Mouse (Mus musculus): ENCODE results near the gene Eef1akmt3. TPM values are rescaled to one million over a fixed set of nuclear protein-coding genes. Genes with fewer than 3 reads are reported as not detected.

The Eef1akmt3 gene
- total RNA-seq, 2 experiments from 2014 or later: not detected

Other genes with a start within 250 kb of the Eef1akmt3 start
- gene Atp23, start 140.2 kb downstream of the Eef1akmt3 start, total RNA-seq (2015): 25.1 and 30.4 TPM in 2 replicates
- 10.3 and 11.1 TPM in 2 replicates for gene Atp23, start 140.2 kb downstream of the Eef1akmt3 start, total RNA-seq (2017)
- 40.3 and 42.1 TPM in 2 replicates for gene Ctdsp2, start 62.8 kb downstream of the Eef1akmt3 start, total RNA-seq (2015)
- 16.1 and 20.9 TPM in 2 replicates for gene Ctdsp2, start 62.8 kb downstream of the Eef1akmt3 start, total RNA-seq (2017)
- gene Avil, start 40.8 kb downstream of the Eef1akmt3 start, total RNA-seq (2015): not detected in 2 replicates
- gene Avil, start 40.8 kb downstream of the Eef1akmt3 start, total RNA-seq (2017): 0.03 TPM in 1 of 2 replicates, not detected in the other
- gene Tsfm, start 10.7 kb downstream of the Eef1akmt3 start, total RNA-seq (2015): 46.6 and 48.6 TPM in 2 replicates
- gene Tsfm, start 10.7 kb downstream of the Eef1akmt3 start, total RNA-seq (2017): 42.8 and 45.6 TPM in 2 replicates
- 36.5 and 46.6 TPM in 2 replicates for gene Mettl1, start 99 bp downstream of the Eef1akmt3 start, total RNA-seq (2015)
- 22.7 and 30.9 TPM in 2 replicates for gene Mettl1, start 99 bp downstream of the Eef1akmt3 start, total RNA-seq (2017)
- 0.10 TPM in 1 of 2 replicates, not detected in the other for gene Cyp27b1, start 6.7 kb upstream of the Eef1akmt3 start, total RNA-seq (2015)
- gene Cyp27b1, start 6.7 kb upstream of the Eef1akmt3 start, total RNA-seq (2017): 0.30 TPM in 1 of 2 replicates, not detected in the other
- 0.05 and 0.10 TPM in 2 replicates for gene March9, start 18.7 kb upstream of the Eef1akmt3 start, total RNA-seq (2015)
- gene March9, start 18.7 kb upstream of the Eef1akmt3 start, total RNA-seq (2017): 0.08 TPM in 1 of 2 replicates, not detected in the other
- gene Cdk4, start 22.0 kb upstream of the Eef1akmt3 start, total RNA-seq (2015): 781 and 827 TPM in 2 replicates
- 536 and 567 TPM in 2 replicates for gene Cdk4, start 22.0 kb upstream of the Eef1akmt3 start, total RNA-seq (2017)
- 93.8 and 97.5 TPM in 2 replicates for gene Tspan31, start 28.8 kb upstream of the Eef1akmt3 start, total RNA-seq (2015)
- 67.2 and 73.0 TPM in 2 replicates for gene Tspan31, start 28.8 kb upstream of the Eef1akmt3 start, total RNA-seq (2017)
- 5.3 and 9.7 TPM in 2 replicates for gene Agap2, start 33.8 kb upstream of the Eef1akmt3 start, total RNA-seq (2015)
- 37.4 and 41.4 TPM in 2 replicates for gene Agap2, start 33.8 kb upstream of the Eef1akmt3 start, total RNA-seq (2017)
- gene Os9, start 79.6 kb upstream of the Eef1akmt3 start, total RNA-seq (2015): 40.1 and 43.7 TPM in 2 replicates
- 192 and 207 TPM in 2 replicates for gene Os9, start 79.6 kb upstream of the Eef1akmt3 start, total RNA-seq (2017)
- gene B4galnt1, start 123.7 kb upstream of the Eef1akmt3 start, total RNA-seq (2015): 212 and 219 TPM in 2 replicates
- 122 and 139 TPM in 2 replicates for gene B4galnt1, start 123.7 kb upstream of the Eef1akmt3 start, total RNA-seq (2017)
- not detected in 2 replicates for gene Slc26a10, start 139.1 kb upstream of the Eef1akmt3 start, total RNA-seq (2015)
- 0.84 and 0.87 TPM in 2 replicates for gene Slc26a10, start 139.1 kb upstream of the Eef1akmt3 start, total RNA-seq (2017)
- gene Arhgef25, start 148.6 kb upstream of the Eef1akmt3 start, total RNA-seq (2015): 1.7 and 3.1 TPM in 2 replicates
- 3.0 and 5.3 TPM in 2 replicates for gene Arhgef25, start 148.6 kb upstream of the Eef1akmt3 start, total RNA-seq (2017)
- gene Dtx3, start 154.2 kb upstream of the Eef1akmt3 start, total RNA-seq (2015): 23.8 and 28.0 TPM in 2 replicates
- gene Dtx3, start 154.2 kb upstream of the Eef1akmt3 start, total RNA-seq (2017): 18.0 and 19.3 TPM in 2 replicates
- 9.7 and 11.2 TPM in 2 replicates for gene Pip4k2c, start 170.1 kb upstream of the Eef1akmt3 start, total RNA-seq (2015)
- gene Pip4k2c, start 170.1 kb upstream of the Eef1akmt3 start, total RNA-seq (2017): 11.4 and 12.1 TPM in 2 replicates
- 0.05 and 0.25 TPM in 2 replicates for gene Kif5a, start 221.8 kb upstream of the Eef1akmt3 start, total RNA-seq (2015)
- gene Kif5a, start 221.8 kb upstream of the Eef1akmt3 start, total RNA-seq (2017): 0.04 and 0.20 TPM in 2 replicates
- 63.6 and 66.8 TPM in 2 replicates for gene Dctn2, start 224.9 kb upstream of the Eef1akmt3 start, total RNA-seq (2015)
- 87.4 and 101 TPM in 2 replicates for gene Dctn2, start 224.9 kb upstream of the Eef1akmt3 start, total RNA-seq (2017)
- gene Mbd6, start 247.5 kb upstream of the Eef1akmt3 start, total RNA-seq (2015): 41.9 and 44.0 TPM in 2 replicates
- 4.1 and 6.8 TPM in 2 replicates for gene Mbd6, start 247.5 kb upstream of the Eef1akmt3 start, total RNA-seq (2017)